ENCODE assay signal across 14 mouse cellular contexts in the genomic region with DNA sequence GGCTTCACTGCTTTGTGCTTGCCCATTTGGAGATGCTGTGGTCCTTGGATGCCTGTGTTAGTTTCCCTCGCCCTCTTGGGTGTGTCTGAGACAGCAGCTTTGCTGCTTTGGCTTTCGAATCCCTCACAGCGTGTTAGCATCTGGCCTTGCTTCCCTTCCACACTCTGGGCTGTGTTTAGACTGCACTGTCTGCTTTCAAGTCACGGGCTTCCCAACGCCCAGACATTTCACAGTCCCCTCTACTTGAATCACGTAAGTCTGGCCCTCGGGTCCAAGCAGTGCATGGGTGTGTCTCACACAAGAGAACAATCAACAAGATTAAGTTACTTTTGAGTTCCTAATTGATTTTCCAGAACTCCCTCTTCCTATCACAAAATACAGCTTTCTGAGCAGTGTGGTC. TPM values are rescaled to one million over a fixed set of nuclear protein-coding genes. Genes with fewer than 3 reads are reported as not detected.
DNase-seq lines count a peak whose midpoint lies in the region; ATAC-seq and TF ChIP-seq lines count a peak whose summit lies in the region.
"Had no signal": no experiment of that assay in that cellular context is flagged by ENCODE, and none has a peak within 500 bp of the region (broad histone marks: within the 10 kb centered on the region; RNA-seq: fewer than 3 reads in every experiment).

No protein-coding gene starts in this region.

- WGBS in kidney, embryonic 15.5 days: 54% methylated on average over 7 of the region's 7 CpGs
- WGBS in lung, embryonic 14.5 days: 49% methylated on average over 7 of the region's 7 CpGs
- 32% methylated on average over 7 of the region's 7 CpGs for WGBS in stomach, embryonic 15.5 days

- no peaks in the 10 kb centered on the region for H3K36me3 ChIP-seq in kidney, embryonic 15.5 days
- no peaks in the 10 kb centered on the region for H3K36me3 ChIP-seq in lung, embryonic 14.5 days (ENCODE audit: insufficient read depth)
- H3K36me3 ChIP-seq in stomach, embryonic 15.5 days: no peaks in the 10 kb centered on the region
- H3K36me3 ChIP-seq: embryonic facial prominence, embryonic 12.5 days had no signal

- peaks cover 24% of the 10 kb centered on the region for H3K4me1 ChIP-seq in kidney, embryonic 15.5 days
- H3K4me1 ChIP-seq in lung, embryonic 14.5 days (ENCODE audit: insufficient read depth): no peaks in the 10 kb centered on the region
- peaks cover 5% of the 10 kb centered on the region; the same call in 1 of the 2 replicates for H3K4me1 ChIP-seq in stomach, embryonic 15.5 days
- H3K4me1 ChIP-seq: embryonic facial prominence, embryonic 12.5 days had no signal

- no peaks in the 10 kb centered on the region for H3K27me3 ChIP-seq in kidney, embryonic 15.5 days
- H3K27me3 ChIP-seq in lung, embryonic 14.5 days (ENCODE audit: insufficient read depth, low read length): no peaks in the 10 kb centered on the region
- H3K27me3 ChIP-seq in stomach, embryonic 15.5 days (replicated peaks): no peaks in the 10 kb centered on the region
- H3K27me3 ChIP-seq: embryonic facial prominence, embryonic 12.5 days had no signal

- DNase-seq in kidney, postnatal 14 days: no peak
- DNase-seq in heart, adult 9 months (ENCODE audit: low spot score in 2 of 2): peak; percentile 63 to 85
- peak; percentile 39 for DNase-seq in lung, embryonic 14.5 days
- no peak for DNase-seq in thymus, postnatal 4 days
- no peak for DNase-seq in left cerebral cortex, postnatal 10 days (ENCODE audit: extremely low spot score in 1 of 2, low spot score in 2 of 2)
- no peak for DNase-seq in right cerebral cortex, adult 18-20 months
- DNase-seq: adrenal gland, adult 8-10 months; cerebellum, postnatal 14 days; kidney, adult 11 months; thymus, postnatal 25 days had no signal

- intact Hi-C loops in left cerebral cortex, postnatal 10 days (cut with DNase I): no loop called here

- no peak overlapping the region for H3K27ac ChIP-seq in kidney, embryonic 15.5 days
- no peak overlapping the region for H3K27ac ChIP-seq in lung, embryonic 14.5 days (ENCODE audit: low read depth)
- H3K27ac ChIP-seq in stomach, embryonic 15.5 days: no peak overlapping the region
- H3K27ac ChIP-seq: embryonic facial prominence, embryonic 12.5 days had no signal

- ATAC-seq in kidney, embryonic 15.5 days (replicated peaks; ENCODE audit: low FRiP score): 0 out of 2 replicates have a peak, but pooled peaks have one; percentile 18
- ATAC-seq in lung, embryonic 14.5 days (ENCODE audit: insufficient read depth): no peak
- peak; percentile 43; the same call in 1 of the 2 replicates for ATAC-seq in stomach, embryonic 15.5 days (ENCODE audit: insufficient read depth, low FRiP score, low read depth)
- ATAC-seq: midbrain, embryonic 16.5 days had no signal

- no peak overlapping the region for H3K9ac ChIP-seq in kidney, embryonic 15.5 days
- no peak overlapping the region for H3K9ac ChIP-seq in lung, embryonic 14.5 days
- no peak overlapping the region for H3K9ac ChIP-seq in stomach, embryonic 15.5 days
- H3K9ac ChIP-seq: embryonic facial prominence, embryonic 12.5 days had no signal

- no peaks in the 10 kb centered on the region for H3K9me3 ChIP-seq in kidney, embryonic 15.5 days (replicated peaks)
- H3K9me3 ChIP-seq in lung, embryonic 14.5 days (ENCODE audit: low read depth, low read length): no peaks in the 10 kb centered on the region
- no peaks in the 10 kb centered on the region for H3K9me3 ChIP-seq in stomach, embryonic 15.5 days
- H3K9me3 ChIP-seq: embryonic facial prominence, embryonic 12.5 days had no signal

- no peak for TF ChIP-seq CTCF in lung, embryonic 14.5 days (IDR thresholded peaks at IDR 0.05; ENCODE audit: low read depth)

- no peak overlapping the region for H3K4me3 ChIP-seq in kidney, embryonic 15.5 days (replicated peaks)
- H3K4me3 ChIP-seq in lung, embryonic 14.5 days (ENCODE audit: low read depth, low read length): no peak overlapping the region
- H3K4me3 ChIP-seq in stomach, embryonic 15.5 days (replicated peaks): no peak overlapping the region
- H3K4me3 ChIP-seq: embryonic facial prominence, embryonic 12.5 days had no signal

- no peak overlapping the region for H3K4me2 ChIP-seq in kidney, embryonic 15.5 days
- no peak overlapping the region for H3K4me2 ChIP-seq in lung, embryonic 14.5 days
- H3K4me2 ChIP-seq in stomach, embryonic 15.5 days: no peak overlapping the region
- H3K4me2 ChIP-seq: embryonic facial prominence, embryonic 12.5 days had no signal

RNA-seq across cellular contexts. Expression of a gene that starts 48.1 kb away (rescaled TPM):
- 19.6 and 22.6 TPM in 2 replicates for polyA plus RNA-seq in kidney, embryonic 15.5 days (2015; fragmentation: Nextera tagmentation; extraction: Ambion mirVana)
- 28.2 and 30.8 TPM in 2 replicates for polyA plus RNA-seq in lung, embryonic 14.5 days (2014; fragmentation: Nextera tagmentation; extraction: Ambion mirVana)
- polyA plus RNA-seq in stomach, embryonic 15.5 days (2015; fragmentation: Nextera tagmentation; extraction: Ambion mirVana): 17.9 and 19.2 TPM in 2 replicates
- 10 to 100 TPM; 43.9 to 52.0 TPM for total RNA-seq in left cerebral cortex, postnatal 10 days (2021)

Comparison
In these comparisons a context has a peak if more than half of its experiments do, and no peak if none do; other contexts are left out.
1. DNase-seq: peak in heart, adult 9 months (2 of 2) and lung, embryonic 14.5 days (single experiment); none in kidney, postnatal 14 days (single experiment), thymus, postnatal 4 days (single experiment), left cerebral cortex, postnatal 10 days (0 of 2) and right cerebral cortex, adult 18-20 months (single experiment).